Comparison of ENCODE assay signal across 27 mouse cellular contexts in genomic region chr4:35695137-35695522, GRCm38 (mm10).
DNase-seq lines count a peak whose midpoint lies in the region; ATAC-seq and TF ChIP-seq lines count a peak whose summit lies in the region.
"Had no signal": no experiment of that assay in that cellular context is flagged by ENCODE, and none has a peak within 500 bp of the region (broad histone marks: within the 10 kb centered on the region; RNA-seq: fewer than 3 reads in every experiment).

No protein-coding gene starts in this region.

- no peaks in the 10 kb centered on the region for H3K27me3 ChIP-seq in forebrain, embryonic 13.5 days
- H3K27me3 ChIP-seq in forebrain, postnatal 0 days (ENCODE audit: insufficient read depth, low read length): no peaks in the 10 kb centered on the region
- no peaks in the 10 kb centered on the region for H3K27me3 ChIP-seq in forebrain, embryonic 15.5 days
- H3K27me3 ChIP-seq in forebrain, embryonic 11.5 days (ENCODE audit: control insufficient read depth, insufficient read depth, low read length): no peaks in the 10 kb centered on the region
- H3K27me3 ChIP-seq in midbrain, embryonic 11.5 days (ENCODE audit: control insufficient read depth, insufficient read depth, low read length): no peaks in the 10 kb centered on the region
- H3K27me3 ChIP-seq in midbrain, embryonic 16.5 days (ENCODE audit: control insufficient read depth, insufficient read depth, low read depth, low read length): no peaks in the 10 kb centered on the region
- H3K27me3 ChIP-seq: CH12.LX; embryonic facial prominence, embryonic 13.5 days; embryonic facial prominence, embryonic 15.5 days had no signal

- TF ChIP-seq POLR2A in brain, embryonic 14.5 days (IDR thresholded peaks at IDR 0.05; ENCODE audit: borderline replicate concordance, extremely low read depth, insufficient read depth, insufficient read length, poor library complexity, severe bottlenecking): no peak

- DNase-seq in forebrain, postnatal 0 days: no peak
- no peak for DNase-seq in forebrain, embryonic 11.5 days (ENCODE audit: low spot score)
- DNase-seq in midbrain, embryonic 11.5 days (ENCODE audit: low spot score, missing footprints): peak; percentile 45
- DNase-seq in brain, embryonic 14.5 days (ENCODE audit: low read depth): peak; percentile 75
- no peak for DNase-seq in heart, adult 8-10 months (ENCODE audit: low spot score)
- DNase-seq: adrenal gland, adult 8-10 months; adrenal gland, postnatal 14 days; adrenal gland, postnatal 36 days; B cell, adult 2 months; cerebellum, adult 11 months; cerebellum, adult 18-20 months; cerebellum, adult 8-10 months; cerebellum, adult 9-11 months; cerebellum, postnatal 14 days; cerebellum, postnatal 36 days; embryo, embryonic 11 days had no signal

- peak; percentile 54; the same call in 1 of the 2 replicates for ATAC-seq in forebrain, embryonic 13.5 days
- no peak for ATAC-seq in forebrain, postnatal 0 days
- ATAC-seq in forebrain, embryonic 15.5 days (replicated peaks): peak; percentile 69; the same call in 1 of the 2 replicates
- no peak for ATAC-seq in forebrain, embryonic 11.5 days (replicated peaks; ENCODE audit: low FRiP score)
- ATAC-seq in midbrain, embryonic 11.5 days (ENCODE audit: low FRiP score): no peak
- ATAC-seq in midbrain, embryonic 16.5 days: no peak
- ATAC-seq: activated CD4-positive, CD25-positive, alpha-beta regulatory T cell, adult 4 months; CD4-positive, CD25-positive, alpha-beta regulatory T cell, adult 4 months; Patski had no signal

- H3K9ac ChIP-seq in forebrain, embryonic 13.5 days: no peak overlapping the region
- H3K9ac ChIP-seq in forebrain, postnatal 0 days: no peak overlapping the region
- no peak overlapping the region for H3K9ac ChIP-seq in forebrain, embryonic 15.5 days (replicated peaks)
- no peak overlapping the region for H3K9ac ChIP-seq in forebrain, embryonic 11.5 days (ENCODE audit: low read length)
- no peak overlapping the region for H3K9ac ChIP-seq in midbrain, embryonic 11.5 days (ENCODE audit: low read length)
- no peak overlapping the region for H3K9ac ChIP-seq in midbrain, embryonic 16.5 days (ENCODE audit: low read depth, low read length)
- H3K9ac ChIP-seq: embryonic facial prominence, embryonic 13.5 days; embryonic facial prominence, embryonic 15.5 days had no signal

- no peaks in the 10 kb centered on the region for H3K9me3 ChIP-seq in forebrain, embryonic 13.5 days (replicated peaks)
- no peaks in the 10 kb centered on the region for H3K9me3 ChIP-seq in forebrain, postnatal 0 days (ENCODE audit: low read length)
- no peaks in the 10 kb centered on the region for H3K9me3 ChIP-seq in forebrain, embryonic 15.5 days
- H3K9me3 ChIP-seq in forebrain, embryonic 11.5 days (ENCODE audit: control insufficient read depth, low read length): no peaks in the 10 kb centered on the region
- no peaks in the 10 kb centered on the region for H3K9me3 ChIP-seq in midbrain, embryonic 11.5 days (ENCODE audit: control insufficient read depth, low read length)
- H3K9me3 ChIP-seq in midbrain, embryonic 16.5 days (replicated peaks; ENCODE audit: control insufficient read depth, low read length, poor library complexity, severe bottlenecking): no peaks in the 10 kb centered on the region
- H3K9me3 ChIP-seq: embryonic facial prominence, embryonic 13.5 days; embryonic facial prominence, embryonic 15.5 days; G1E had no signal

- TF ChIP-seq CTCF in forebrain, postnatal 0 days (IDR thresholded peaks at IDR 0.05; ENCODE audit: low read depth): no peak
- no peak for TF ChIP-seq CTCF in brain, embryonic 14.5 days (IDR thresholded peaks at IDR 0.05; ENCODE audit: borderline replicate concordance, extremely low read depth, insufficient read depth, insufficient read length)

- H3K4me2 ChIP-seq in forebrain, embryonic 13.5 days: no peak overlapping the region
- no peak overlapping the region for H3K4me2 ChIP-seq in forebrain, postnatal 0 days (ENCODE audit: low read depth)
- H3K4me2 ChIP-seq in forebrain, embryonic 15.5 days (replicated peaks): no peak overlapping the region
- H3K4me2 ChIP-seq in forebrain, embryonic 11.5 days (ENCODE audit: low read depth, low read length, severe bottlenecking): no peak overlapping the region
- H3K4me2 ChIP-seq in midbrain, embryonic 11.5 days: no peak overlapping the region
- H3K4me2 ChIP-seq in midbrain, embryonic 16.5 days (ENCODE audit: low read length): no peak overlapping the region
- H3K4me2 ChIP-seq: embryonic facial prominence, embryonic 13.5 days; embryonic facial prominence, embryonic 15.5 days had no signal

- WGBS in forebrain, embryonic 13.5 days: 49% methylated on average over 2 of the region's 2 CpGs
- 42% methylated on average over 2 of the region's 2 CpGs for WGBS in forebrain, postnatal 0 days
- 44% methylated on average over 2 of the region's 2 CpGs for WGBS in forebrain, embryonic 15.5 days
- WGBS in forebrain, embryonic 11.5 days: 68% methylated on average over 2 of the region's 2 CpGs
- 79% methylated on average over 2 of the region's 2 CpGs for WGBS in midbrain, embryonic 11.5 days
- WGBS in midbrain, embryonic 16.5 days: 67% methylated on average over 2 of the region's 2 CpGs

- 0 out of 2 replicates have a peak, but pooled peaks cover 3% of the 10 kb centered on the region for H3K4me1 ChIP-seq in forebrain, embryonic 13.5 days
- no peaks in the 10 kb centered on the region for H3K4me1 ChIP-seq in forebrain, postnatal 0 days (ENCODE audit: insufficient read depth)
- peaks cover 12% of the 10 kb centered on the region; the same call in 1 of the 2 replicates for H3K4me1 ChIP-seq in forebrain, embryonic 15.5 days
- no peaks in the 10 kb centered on the region for H3K4me1 ChIP-seq in forebrain, embryonic 11.5 days (replicated peaks; ENCODE audit: control insufficient read depth, insufficient read depth, low read length)
- no peaks in the 10 kb centered on the region for H3K4me1 ChIP-seq in midbrain, embryonic 11.5 days (ENCODE audit: control insufficient read depth, insufficient read depth, low read length)
- H3K4me1 ChIP-seq in midbrain, embryonic 16.5 days (ENCODE audit: control insufficient read depth, insufficient read depth, low read length): no peaks in the 10 kb centered on the region
- H3K4me1 ChIP-seq: embryonic facial prominence, embryonic 13.5 days; embryonic facial prominence, embryonic 15.5 days had no signal

- no peak overlapping the region for H3K27ac ChIP-seq in forebrain, embryonic 13.5 days
- H3K27ac ChIP-seq in forebrain, postnatal 0 days (ENCODE audit: low read depth, low read length): no peak overlapping the region
- peak overlapping the region; percentile 28; the same call in 1 of the 2 replicates for H3K27ac ChIP-seq in forebrain, embryonic 15.5 days (replicated peaks)
- H3K27ac ChIP-seq in forebrain, embryonic 11.5 days (ENCODE audit: low read depth, low read length): no peak overlapping the region
- H3K27ac ChIP-seq in midbrain, embryonic 11.5 days (ENCODE audit: low read depth, low read length): no peak overlapping the region
- no peak overlapping the region for H3K27ac ChIP-seq in midbrain, embryonic 16.5 days (ENCODE audit: low read length)
- H3K27ac ChIP-seq: embryonic facial prominence, embryonic 13.5 days; embryonic facial prominence, embryonic 15.5 days had no signal

- no peaks in the 10 kb centered on the region for H3K36me3 ChIP-seq in forebrain, embryonic 13.5 days (ENCODE audit: poor library complexity, severe bottlenecking)
- H3K36me3 ChIP-seq in forebrain, postnatal 0 days (ENCODE audit: insufficient read depth): no peaks in the 10 kb centered on the region
- no peaks in the 10 kb centered on the region for H3K36me3 ChIP-seq in forebrain, embryonic 15.5 days
- H3K36me3 ChIP-seq in forebrain, embryonic 11.5 days (ENCODE audit: control insufficient read depth, insufficient read depth, low read length): no peaks in the 10 kb centered on the region
- H3K36me3 ChIP-seq in midbrain, embryonic 11.5 days (ENCODE audit: control insufficient read depth, insufficient read depth, low read length): no peaks in the 10 kb centered on the region
- H3K36me3 ChIP-seq in midbrain, embryonic 16.5 days (ENCODE audit: control insufficient read depth, insufficient read depth, low read length): no peaks in the 10 kb centered on the region
- H3K36me3 ChIP-seq: embryonic facial prominence, embryonic 13.5 days; embryonic facial prominence, embryonic 15.5 days; G1E had no signal

- H3K4me3 ChIP-seq in forebrain, embryonic 13.5 days: no peak overlapping the region
- H3K4me3 ChIP-seq in forebrain, postnatal 0 days (ENCODE audit: low read depth, low read length): no peak overlapping the region
- H3K4me3 ChIP-seq in forebrain, embryonic 15.5 days: no peak overlapping the region
- no peak overlapping the region for H3K4me3 ChIP-seq in forebrain, embryonic 11.5 days (ENCODE audit: low read depth, low read length)
- no peak overlapping the region for H3K4me3 ChIP-seq in midbrain, embryonic 11.5 days (ENCODE audit: low read depth, low read length)
- no peak overlapping the region for H3K4me3 ChIP-seq in midbrain, embryonic 16.5 days (ENCODE audit: low read depth, low read length)
- H3K4me3 ChIP-seq: embryonic facial prominence, embryonic 13.5 days; embryonic facial prominence, embryonic 15.5 days; erythroblast, embryonic 14.5 days had no signal

Comparison
In these comparisons a context has a peak if more than half of its experiments do, and no peak if none do; other contexts are left out.
1. ATAC-seq: peak in forebrain, embryonic 13.5 days (single experiment) and forebrain, embryonic 15.5 days (single experiment); none in forebrain, postnatal 0 days (single experiment), forebrain, embryonic 11.5 days (single experiment), midbrain, embryonic 11.5 days (single experiment) and midbrain, embryonic 16.5 days (single experiment).
2. DNase-seq: peak in midbrain, embryonic 11.5 days (single experiment) and brain, embryonic 14.5 days (single experiment); none in forebrain, postnatal 0 days (single experiment), forebrain, embryonic 11.5 days (single experiment) and heart, adult 8-10 months (single experiment).